Mouse (Mus musculus) myocyte (in vitro differentiated cells): ENCODE results near the gene Ccdc137.

Source experiments
- POLR2A ChIP-seq: IDR thresholded peaks from one replicate; pipeline ENCODE4 v1.6.1; 2011; ENCODE audit warnings: low read depth, mild to moderate bottlenecking, control low read depth, moderate library complexity; ENCODE audit not compliant: insufficient read length
- POLR2AphosphoS2 ChIP-seq: IDR thresholded peaks from one replicate; pipeline ENCODE4 v1.6.1; 2011; ENCODE audit warnings: low read depth, control low read depth; ENCODE audit not compliant: insufficient read length

- TF ChIP-seq POLR2A (no peak), POLR2AphosphoS2 (no peak)
These were observed 7.6 kb downstream of the Ccdc137 start for GRCm38 (mm10) chr11:120465521-120465920.
